Mouse (Mus musculus) myocyte (in vitro differentiated cells): ENCODE data around the gene Cxcr6. TPM values are rescaled to one million over a fixed set of nuclear protein-coding genes. Genes with fewer than 3 reads are reported as not detected.

ENCODE experiments used
- H3K27me3 ChIP-seq: one replicate; pipeline ENCODE4 v1.6.1; 2011; ENCODE audit not compliant: control insufficient read depth, insufficient read depth, insufficient read length
- H3K36me3 ChIP-seq: one replicate; pipeline ENCODE4 v1.6.1; 2011; ENCODE audit not compliant: control insufficient read depth, insufficient read depth
- H3K4me2 ChIP-seq: one replicate; pipeline ENCODE4 v1.6.1; 2011; ENCODE audit warnings: low read depth, control low read depth
- H3K4me3 ChIP-seq: one replicate; pipeline ENCODE4 v1.5.1; 2011; ENCODE audit warnings: mild to moderate bottlenecking, control low read depth, moderate library complexity
- H3K79me2 ChIP-seq: one replicate; pipeline ENCODE4 v1.6.1; 2011; ENCODE audit not compliant: control insufficient read depth, insufficient read depth
- H3ac ChIP-seq: one replicate; pipeline ENCODE4 v1.6.1; 2011; ENCODE audit not compliant: control insufficient read depth, insufficient read length
- CEBPB ChIP-seq: IDR thresholded peaks from 2 replicates; pipeline ENCODE4 v1.6.1; 2011; ENCODE audit warnings: mild to moderate bottlenecking, moderate library complexity; ENCODE audit not compliant: poor library complexity, insufficient read depth, severe bottlenecking
- E2F4 ChIP-seq: IDR thresholded peaks from one replicate; pipeline ENCODE4 v1.6.1; 2011; ENCODE audit warnings: mild to moderate bottlenecking, control low read depth, moderate library complexity; ENCODE audit not compliant: insufficient read depth
- MAX ChIP-seq: IDR thresholded peaks from one replicate; pipeline ENCODE4 v1.6.1; 2011; ENCODE audit warnings: low read depth, mild to moderate bottlenecking, control low read depth
- MYOD1 ChIP-seq, 3 experiments: IDR thresholded peaks; one replicate each; pipeline ENCODE4 v1.6.1; 2011; ENCODE audit warnings: control low read depth in 2 of 3, low read depth in 2 of 3, mild to moderate bottlenecking in 2 of 3, moderate library complexity in 1 of 3; ENCODE audit not compliant: insufficient read length in 2 of 3, control insufficient read depth in 1 of 3
- MYOG ChIP-seq, 3 experiments: IDR thresholded peaks; one replicate each; pipeline ENCODE4 v1.6.1; 2011; ENCODE audit warnings: control low read depth in 2 of 3, low read depth in 2 of 3, mild to moderate bottlenecking in 2 of 3; ENCODE audit not compliant: insufficient read length in 2 of 3, control insufficient read depth in 1 of 3, insufficient read depth in 1 of 3
- POLR2A ChIP-seq: IDR thresholded peaks from one replicate; pipeline ENCODE4 v1.6.1; 2011; ENCODE audit warnings: low read depth, mild to moderate bottlenecking, control low read depth, moderate library complexity; ENCODE audit not compliant: insufficient read length
- POLR2AphosphoS2 ChIP-seq: IDR thresholded peaks from one replicate; pipeline ENCODE4 v1.6.1; 2011; ENCODE audit warnings: low read depth, control low read depth; ENCODE audit not compliant: insufficient read length
- REST ChIP-seq: IDR thresholded peaks from one replicate; pipeline ENCODE4 v1.6.1; 2011; ENCODE audit warnings: mild to moderate bottlenecking, control low read depth, moderate library complexity; ENCODE audit not compliant: insufficient read depth, insufficient read length
- SRF ChIP-seq: IDR thresholded peaks from one replicate; pipeline ENCODE4 v1.6.1; 2011; ENCODE audit warnings: low read depth; ENCODE audit not compliant: control insufficient read depth, insufficient read length
- TCF12 ChIP-seq: IDR thresholded peaks from one replicate; pipeline ENCODE4 v1.6.1; 2011; ENCODE audit warnings: mild to moderate bottlenecking, control low read depth; ENCODE audit not compliant: poor library complexity, insufficient read depth, severe bottlenecking
- TCF3 ChIP-seq: IDR thresholded peaks from one replicate; pipeline ENCODE4 v1.6.1; 2011; ENCODE audit warnings: low read depth, control low read depth; ENCODE audit not compliant: insufficient read length
- USF1 ChIP-seq: IDR thresholded peaks from one replicate; pipeline ENCODE4 v1.6.1; 2011; ENCODE audit warnings: low read depth, mild to moderate bottlenecking, control low read depth, moderate library complexity
- polyA plus RNA-seq: library from polyadenylated mRNA; unstranded; fragments of >200 nt; fragmentation: generic; extraction: Trizol; gene quantifications from one replicate; pipeline ENCODE4 v1.2.1, GENCODE M21; 2012; ENCODE audit warnings: missing spikeins

Gene Cxcr6
- polyA plus RNA-seq, 1 experiment: 0.52 TPM

DNA sequence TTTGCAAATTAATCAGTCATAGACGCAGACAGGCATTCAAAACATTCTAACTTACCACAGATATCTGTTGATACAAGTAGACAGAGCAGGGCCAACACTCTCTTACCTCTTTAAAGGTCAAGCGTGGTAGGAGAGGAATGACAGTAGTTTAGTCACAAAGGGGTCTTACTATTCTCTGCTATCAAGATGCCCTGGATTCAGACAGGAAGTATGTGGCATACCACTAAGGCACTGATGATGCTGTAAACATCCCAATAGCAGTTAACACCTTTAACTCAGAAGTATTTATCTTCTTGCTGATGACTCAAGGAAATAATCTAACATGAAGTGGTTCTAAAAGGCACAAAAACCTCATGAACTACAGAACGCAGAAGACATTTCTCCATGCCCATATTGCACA is 29.6 kb downstream of the Cxcr6 start:
- H3ac ChIP-seq: no peak overlapping the region
- peaks cover 52% of the 10 kb centered on the region for H3K36me3 ChIP-seq
- no peak overlapping the region for H3K4me2 ChIP-seq
- H3K27me3 ChIP-seq: no peaks in the 10 kb centered on the region
- H3K4me3 ChIP-seq: no peak overlapping the region
- H3K79me2 ChIP-seq: no peaks in the 10 kb centered on the region
- no peak for TF ChIP-seq POLR2AphosphoS2
- no peak for TF ChIP-seq MAX
- no peak for TF ChIP-seq TCF12
- no peak for TF ChIP-seq MYOD1 (IDR thresholded peaks at IDR 0.05; ENCODE audit: control insufficient read depth in 1 of 3, insufficient read length in 2 of 3, low read depth in 2 of 3)
- no peak for TF ChIP-seq USF1
- no peak for TF ChIP-seq CEBPB
- no peak for TF ChIP-seq SRF
- no peak for TF ChIP-seq MYOG (IDR thresholded peaks at IDR 0.05; ENCODE audit: control insufficient read depth in 1 of 3, insufficient read depth in 1 of 3, insufficient read length in 2 of 3, low read depth in 2 of 3)
- TF ChIP-seq POLR2A: no peak
- TF ChIP-seq E2F4: no peak
- TF ChIP-seq REST: no peak
- TF ChIP-seq TCF3: no peak

DNA sequence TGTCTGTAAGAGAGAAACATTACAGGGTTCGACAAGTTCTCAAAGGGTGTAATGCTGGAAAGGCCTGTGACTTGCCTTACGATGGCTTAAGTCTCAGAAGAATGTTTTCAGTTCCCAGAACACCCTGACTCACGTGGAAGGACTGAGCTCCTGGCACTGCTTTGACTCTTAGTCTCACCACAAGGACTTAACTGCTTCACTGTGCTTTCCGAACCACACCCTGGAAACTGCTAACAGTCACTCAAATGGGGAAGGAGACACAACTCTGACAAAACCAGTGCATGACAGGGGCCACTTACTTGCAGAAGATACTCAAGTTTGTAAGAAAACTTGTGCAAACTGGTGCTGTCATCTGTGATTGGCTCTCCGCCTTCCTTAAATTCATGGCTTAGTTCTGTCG is 34.0 kb downstream of the Cxcr6 start:
- Histone ChIP-seq H3ac (no peak overlapping the region), H3K36me3 (peaks cover 38% of the 10 kb centered on the region), H3K79me2 (no peaks in the 10 kb centered on the region), H3K4me2 (no peak overlapping the region), H3K27me3 (no peaks in the 10 kb centered on the region), H3K4me3 (no peak overlapping the region)
- TF ChIP-seq TCF12 (no peak), CEBPB (no peak), MYOG (IDR thresholded peaks at IDR 0.05; ENCODE audit: control insufficient read depth in 1 of 3, insufficient read depth in 1 of 3, insufficient read length in 2 of 3, low read depth in 2 of 3) (no peak)

DNA sequence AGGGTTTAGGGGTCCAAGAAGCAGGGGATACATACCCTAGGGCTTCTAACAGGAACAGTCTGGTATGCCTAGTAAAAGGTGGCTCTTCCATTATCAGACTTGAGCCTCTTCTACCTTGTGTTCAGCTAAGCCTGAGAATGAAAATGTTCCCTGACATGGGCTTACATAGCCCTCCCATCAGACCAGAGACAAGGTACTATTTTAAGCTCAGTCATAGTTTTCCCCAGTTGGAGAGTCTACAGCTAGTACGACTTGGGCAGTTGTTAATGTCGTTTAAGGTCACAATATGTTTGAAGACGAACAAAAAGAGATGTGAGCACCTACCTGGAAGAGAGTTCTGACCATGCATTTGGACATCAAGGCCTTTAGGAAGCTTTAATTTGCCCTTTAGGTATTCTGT is 38.2 kb downstream of the Cxcr6 start:
- peak overlapping the region; percentile 63 for H3K4me2 ChIP-seq

DNA sequence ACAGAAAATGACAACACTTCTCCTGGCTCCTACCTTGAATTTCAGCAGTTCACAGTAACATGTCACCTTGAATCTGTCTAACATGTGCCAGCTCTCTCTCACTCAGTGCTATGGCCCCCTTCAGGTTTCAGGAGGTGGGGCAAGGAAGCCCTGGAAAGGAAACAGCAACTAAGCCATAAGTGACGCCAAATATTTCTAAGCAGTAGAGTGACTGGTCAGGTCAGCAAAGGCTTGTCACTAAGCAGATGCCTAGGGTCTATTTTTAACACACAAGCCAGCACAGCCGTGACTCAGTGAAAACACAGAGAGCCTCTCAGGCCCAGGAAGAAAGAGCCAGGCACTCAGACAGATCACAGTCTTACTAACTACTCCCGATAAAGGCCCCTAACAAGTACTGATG is 38.8 kb downstream of the Cxcr6 start:
- no peak overlapping the region for H3ac ChIP-seq
- no peak for TF ChIP-seq TCF3
- peaks cover 7% of the 10 kb centered on the region for H3K36me3 ChIP-seq
- no peak overlapping the region for H3K4me3 ChIP-seq
- no peaks in the 10 kb centered on the region for H3K27me3 ChIP-seq
- peaks cover 19% of the 10 kb centered on the region for H3K79me2 ChIP-seq
- peak overlapping the region; percentile 63 for H3K4me2 ChIP-seq

More for the DNA sequence above, 38.2 kb downstream of the Cxcr6 start:
- H3K79me2 ChIP-seq: peaks cover 14% of the 10 kb centered on the region
- no peak overlapping the region for H3ac ChIP-seq
- TF ChIP-seq USF1: no peak
- no peak for TF ChIP-seq POLR2AphosphoS2
- TF ChIP-seq TCF12: no peak
- no peak for TF ChIP-seq TCF3
- no peak for TF ChIP-seq MYOG (IDR thresholded peaks at IDR 0.05; ENCODE audit: control insufficient read depth in 1 of 3, insufficient read depth in 1 of 3, insufficient read length in 2 of 3, low read depth in 2 of 3)
- TF ChIP-seq MAX: no peak
- H3K36me3 ChIP-seq: peaks cover 12% of the 10 kb centered on the region
- H3K4me3 ChIP-seq: no peak overlapping the region
- no peaks in the 10 kb centered on the region for H3K27me3 ChIP-seq

DNA sequence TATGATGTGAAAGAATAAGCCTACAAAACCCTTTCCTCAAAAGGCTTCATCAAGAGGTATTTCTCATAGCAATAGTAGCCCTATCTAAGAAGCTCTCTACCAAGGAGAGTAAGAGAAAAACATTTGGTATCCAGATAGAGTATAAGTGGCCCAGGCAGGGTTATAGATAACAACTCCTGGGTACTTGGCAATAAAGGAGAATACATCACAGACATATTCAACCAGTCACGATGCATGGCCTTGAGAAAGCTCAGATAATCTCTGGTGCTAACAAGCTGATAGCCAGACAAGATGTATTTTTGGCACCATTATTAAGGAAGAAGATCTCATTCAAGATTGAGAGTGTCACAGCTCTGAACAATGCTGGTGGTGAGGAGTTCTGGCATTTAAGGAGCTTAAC is 40.2 kb downstream of the Cxcr6 start:
- TF ChIP-seq POLR2AphosphoS2: no peak
- no peak for TF ChIP-seq MYOD1 (IDR thresholded peaks at IDR 0.05; ENCODE audit: control insufficient read depth in 1 of 3, insufficient read length in 2 of 3, low read depth in 2 of 3)
- no peak for TF ChIP-seq POLR2A
- no peak for TF ChIP-seq CEBPB
- no peak for TF ChIP-seq TCF3
- TF ChIP-seq E2F4: no peak
- no peak for TF ChIP-seq REST
- no peak for TF ChIP-seq MAX
- no peak for TF ChIP-seq TCF12

DNA sequence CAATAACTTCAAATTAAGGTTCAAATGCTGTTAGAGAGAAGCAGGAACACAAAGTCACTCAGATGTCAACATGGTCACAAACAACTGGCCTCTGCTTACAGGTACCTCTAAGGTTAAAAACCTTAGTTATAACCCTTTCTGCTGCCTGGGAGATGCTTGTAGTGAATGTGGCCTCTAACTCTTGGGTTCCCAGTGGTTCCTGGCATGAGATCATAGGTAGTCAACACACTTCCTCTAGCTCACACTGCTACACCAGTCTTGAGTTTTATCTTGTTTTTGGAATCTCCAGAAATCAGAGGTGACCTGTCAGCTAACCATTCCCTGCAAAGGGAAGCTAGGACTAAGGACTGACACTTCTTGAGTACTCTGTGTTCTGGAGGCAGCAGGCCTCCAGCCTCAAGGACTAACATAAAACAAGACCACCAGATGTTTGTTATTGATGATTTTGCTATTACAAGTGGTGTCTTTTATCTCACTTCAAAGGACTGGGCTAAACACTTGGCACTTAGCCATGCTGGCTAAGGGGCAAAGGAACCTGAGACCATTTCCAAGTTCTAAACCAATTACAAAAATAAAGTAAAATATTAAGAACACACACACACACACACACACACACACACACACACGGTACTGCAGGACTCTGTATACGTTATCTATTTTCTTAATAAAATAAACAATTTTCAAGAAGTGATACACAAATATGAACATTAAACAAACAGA is 43.9 kb downstream of the Cxcr6 start:
- Histone ChIP-seq H3K27me3 (no peaks in the 10 kb centered on the region), H3K36me3 (no peaks in the 10 kb centered on the region), H3K4me2 (peak overlapping the region; percentile 76), H3K4me3 (peak overlapping the region; percentile 71), H3ac (no peak overlapping the region), H3K79me2 (peaks cover 23% of the 10 kb centered on the region)
- no peak for TF ChIP-seq CEBPB
- no peak for TF ChIP-seq MAX
- no peak for TF ChIP-seq E2F4
- no peak for TF ChIP-seq MYOD1 (IDR thresholded peaks at IDR 0.05; ENCODE audit: control insufficient read depth in 1 of 3, insufficient read length in 2 of 3, low read depth in 2 of 3)

More for the DNA sequence above, 40.2 kb downstream of the Cxcr6 start:
- H3ac ChIP-seq: no peak overlapping the region
- H3K79me2 ChIP-seq: peaks cover 23% of the 10 kb centered on the region
- H3K4me3 ChIP-seq: no peak overlapping the region
- no peaks in the 10 kb centered on the region for H3K36me3 ChIP-seq
- H3K27me3 ChIP-seq: no peaks in the 10 kb centered on the region
- H3K4me2 ChIP-seq: no peak overlapping the region
